Mouse (Mus musculus) spleen, adult 12 weeks (tissue): ENCODE results near the gene Ttc33.
A peak's percentile ranks its signal among the peaks of the same experiment; 100 is the strongest.

Experiments used
- DNase-seq: peaks from one replicate; pipeline ENCODE4 v3.0.0; 2022; ENCODE audit warnings: low spot score

Ttc33 gene

GRCm38 (mm10) chr15:5241304-5242201 lies 56.2 kb downstream of the Ttc33 start:
- DNase-seq: peak; percentile 23

- peak; percentile 32 for DNase-seq
Measured at GRCm38 (mm10) chr15:5242241-5243035, 57.1 kb downstream of the Ttc33 start.

- peak; percentile 14 for DNase-seq
Measured at GRCm38 (mm10) chr15:5243036-5243958, 58.0 kb downstream of the Ttc33 start.

- DNase-seq: peak; percentile 96
Measured at GRCm38 (mm10) chr15:5243959-5244905, 58.9 kb downstream of the Ttc33 start, which contains the start of gene Ptger4. TSS of gene Ptger4 (minus strand) at chr15:5244187.

- DNase-seq: no peak
Measured at GRCm38 (mm10) chr15:5250182-5250581, 64.9 kb downstream of the Ttc33 start.

- DNase-seq: no peak
Measured at GRCm38 (mm10) chr15:5260183-5260582, 74.9 kb downstream of the Ttc33 start.

- no peak for DNase-seq
Measured at GRCm38 (mm10) chr15:5261004-5261403, 75.7 kb downstream of the Ttc33 start.

- no peak for DNase-seq
Measured at GRCm38 (mm10) chr15:5262095-5262667, 76.9 kb downstream of the Ttc33 start.

GRCm38 (mm10) chr15:5262874-5263504 lies 77.7 kb downstream of the Ttc33 start:
- DNase-seq: peak; percentile 3

- no peak for DNase-seq
Measured at GRCm38 (mm10) chr15:5266095-5266494, 80.8 kb downstream of the Ttc33 start.
